Mouse (Mus musculus) T-helper 2 cell (primary cell): ENCODE data around the gene Nrp2.

Source experiments
- in situ Hi-C: fragments of 300-600 bp; cut with MboI, MseI; formaldehyde crosslinking; loops from one replicate; pipeline ENCODE4 v1.15.1; 2025; ENCODE audit warnings: high pct_unique_total_duplicates

Gene Nrp2

GRCm38 (mm10) chr1:62853362-62853761 is 150.3 kb downstream of the Nrp2 start:
- in situ Hi-C loops = no loop called here

- in situ Hi-C loops = no loop called here
Measured at GRCm38 (mm10) chr1:62853996-62854395, 150.9 kb downstream of the Nrp2 start.

GRCm38 (mm10) chr1:62859098-62859497 is 156.0 kb downstream of the Nrp2 start:
- in situ Hi-C loops = no loop called here

GRCm38 (mm10) chr1:62859556-62860300 is 156.6 kb downstream of the Nrp2 start:
- in situ Hi-C loops = no loop called here

GRCm38 (mm10) chr1:62860327-62860726 is 157.2 kb downstream of the Nrp2 start:
- in situ Hi-C loops = no loop called here

GRCm38 (mm10) chr1:62860788-62861187 is 157.7 kb downstream of the Nrp2 start:
- in situ Hi-C loops = no loop called here
